Mouse (Mus musculus) embryonic facial prominence, embryonic 12.5 days (tissue): Measurements from ENCODE around the gene Zfp541. TPM values are rescaled to one million over a fixed set of nuclear protein-coding genes. Genes with fewer than 3 reads are reported as not detected.
A peak's percentile ranks its signal among the peaks of the same experiment; 100 is the strongest.

Source experiments
- ATAC-seq: fragments of 200-750 bp; cut with Nextera tagmentation; 2 replicates; pipeline ENCODE4 v1.8.0; 2017; ENCODE audit not compliant: insufficient number of reproducible peaks, insufficient read depth, low FRiP score, low TSS enrichment
- H3K27ac ChIP-seq: fragments of 300-500 bp; sonication (generic); 2 replicates; pipeline ENCODE4 v1.5.1; 2016; ENCODE audit warnings: mild to moderate bottlenecking
- H3K27me3 ChIP-seq: fragments of 300-500 bp; sonication (generic); 2 replicates; pipeline ENCODE4 v1.6.1; 2016; ENCODE audit warnings: mild to moderate bottlenecking, moderate library complexity
- H3K36me3 ChIP-seq: fragments of 300-500 bp; sonication (generic); 2 replicates; pipeline ENCODE4 v1.6.1; 2016; ENCODE audit warnings: mild to moderate bottlenecking
- H3K4me1 ChIP-seq: fragments of 300-500 bp; sonication (generic); 2 replicates; pipeline ENCODE4 v1.6.1; 2016
- H3K4me2 ChIP-seq: fragments of 300-500 bp; sonication (generic); replicated peaks from 2 replicates; pipeline ENCODE4 v1.6.1; 2016; ENCODE audit warnings: mild to moderate bottlenecking, moderate library complexity
- H3K4me3 ChIP-seq: fragments of 300-500 bp; sonication (generic); 2 replicates; pipeline ENCODE4 v1.5.1; 2016; ENCODE audit warnings: mild to moderate bottlenecking
- H3K9ac ChIP-seq: fragments of 300-500 bp; sonication (generic); 2 replicates; pipeline ENCODE4 v1.6.1; 2016; ENCODE audit warnings: mild to moderate bottlenecking, moderate library complexity
- H3K9me3 ChIP-seq: fragments of 300-500 bp; sonication (generic); 2 replicates; pipeline ENCODE4 v1.6.1; 2016; ENCODE audit warnings: mild to moderate bottlenecking, moderate library complexity
- WGBS: fragments of 180-500 bp; shearing (Covaris S2); methylation state at CpG from one replicate; pipeline ENCODE4 v1.1.7; 2016; 5-methylcytosine and 5-hydroxymethylcytosine counted together
- polyA plus RNA-seq: library from polyadenylated mRNA; unstranded; fragments of >200 nt; fragmentation: Nextera tagmentation; extraction: Ambion mirVana; gene quantifications from 2 replicates; pipeline ENCODE4 v1.2.1, GENCODE M21; 2016

Gene Zfp541
- polyA plus RNA-seq, 1 experiment from 2014 or later, result 0.18 TPM

DNA sequence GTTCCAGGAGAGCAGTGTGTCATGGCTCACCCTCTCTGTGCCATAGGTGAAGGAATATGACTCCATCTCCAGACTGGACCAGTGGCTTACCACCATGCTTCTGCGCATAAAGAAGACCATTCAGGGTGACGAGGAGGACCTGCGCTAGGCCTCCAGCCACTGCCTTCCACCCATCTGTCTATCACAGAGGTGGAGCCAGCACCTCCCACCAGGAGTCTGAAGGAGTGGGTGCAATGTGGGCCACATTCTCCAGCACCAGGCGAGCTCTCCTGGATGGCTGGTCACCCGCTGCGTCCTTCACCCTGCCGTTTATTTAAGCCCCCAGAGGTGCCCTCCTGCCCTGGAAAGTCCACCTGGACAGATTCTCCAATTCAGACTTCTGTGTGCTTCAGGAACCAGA, 54.8 kb downstream of the Zfp541 start:
- ATAC-seq, result no peak
- Histone ChIP-seq H3K4me3 (no peak overlapping the region), H3K9ac (no peak overlapping the region), H3K36me3 (peaks cover 53% of the 10 kb centered on the region), H3K4me1 (0 out of 2 replicates have a peak, but pooled peaks cover 4% of the 10 kb centered on the region), H3K9me3 (no peaks in the 10 kb centered on the region), H3K4me2 (no peak overlapping the region), H3K27me3 (no peaks in the 10 kb centered on the region), H3K27ac (no peak overlapping the region)
- 91% methylated on average over 7 of the region's 7 CpGs for WGBS

DNA sequence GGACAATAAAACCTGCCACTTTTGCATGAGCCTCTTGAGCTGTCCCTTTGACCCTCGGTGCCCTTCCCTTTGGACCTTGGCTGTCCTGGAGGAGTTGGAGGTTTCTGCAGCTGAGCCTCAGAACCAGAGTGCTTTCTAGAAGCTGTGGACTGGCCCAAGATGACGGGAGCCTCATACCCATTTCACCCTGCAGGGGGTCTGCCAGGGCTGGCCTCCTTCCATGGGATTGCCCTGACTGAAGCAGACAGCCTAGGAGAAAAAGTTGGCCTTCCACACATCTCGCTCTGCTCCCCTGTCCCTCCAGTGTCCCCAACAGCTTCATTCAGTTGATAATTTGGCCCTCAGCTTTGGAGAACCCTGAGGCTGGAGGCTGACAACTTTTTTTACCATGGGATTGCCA, 55.5 kb downstream of the Zfp541 start:
- Histone ChIP-seq H3K9ac (no peak overlapping the region), H3K4me1 (0 out of 2 replicates have a peak, but pooled peaks cover 4% of the 10 kb centered on the region), H3K36me3 (peaks cover 50% of the 10 kb centered on the region), H3K4me2 (no peak overlapping the region), H3K9me3 (no peaks in the 10 kb centered on the region), H3K4me3 (no peak overlapping the region), H3K27ac (no peak overlapping the region), H3K27me3 (no peaks in the 10 kb centered on the region)
- ATAC-seq, result no peak
- 84% methylated on average over 3 of the region's 3 CpGs for WGBS

DNA sequence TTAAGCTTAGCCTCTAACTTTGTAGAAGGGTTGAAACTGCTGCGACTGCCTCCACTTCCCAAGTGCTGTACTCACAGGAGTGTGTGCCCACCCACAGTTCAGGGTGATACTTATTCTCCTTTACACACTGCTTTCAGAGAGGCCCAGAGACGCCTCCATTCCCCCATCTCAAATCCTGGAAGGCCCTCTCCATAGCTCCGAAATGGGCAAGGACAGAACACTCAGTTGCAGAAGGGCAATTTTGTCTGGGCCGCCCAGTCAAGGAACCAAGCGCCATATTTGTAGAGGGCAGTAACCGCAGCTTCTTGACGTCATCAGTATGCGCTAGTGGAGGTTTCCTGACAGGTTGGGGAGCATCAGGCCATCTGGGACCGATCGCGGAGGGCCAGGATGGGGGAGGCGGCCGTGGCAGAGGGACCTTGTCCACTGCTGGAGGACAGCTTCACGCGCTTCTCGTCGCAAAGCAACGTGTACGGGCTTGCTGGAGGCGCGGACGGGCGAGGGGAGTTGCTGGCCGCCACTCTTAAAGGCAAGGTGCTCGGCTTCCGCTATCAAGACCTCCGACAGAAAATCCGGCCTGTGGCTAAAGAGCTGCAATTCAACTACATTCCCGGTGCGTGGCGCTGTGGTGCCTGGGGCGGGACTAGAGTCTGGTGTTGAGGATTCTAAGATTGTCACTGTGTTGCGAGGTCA, 58.1 kb downstream of the Zfp541 start, which contains the start of gene Kptn:
TSS of gene Kptn (plus strand) at position 327 of the 693 bp plus-strand sequence.
- Histone ChIP-seq H3K4me3 (peak within 1 kb of the TSS; percentile 64), H3K27ac (peak within 1 kb of the TSS; percentile 69), H3K27me3 (no peaks in the 10 kb centered on the region), H3K9me3 (no peaks in the 10 kb centered on the region), H3K4me1 (0 out of 2 replicates have a peak, but pooled peaks cover 4% of the 10 kb centered on the region), H3K9ac (peak within 1 kb of the TSS; percentile 62), H3K4me2 (peak within 1 kb of the TSS; percentile 53), H3K36me3 (peaks cover 29% of the 10 kb centered on the region)
- WGBS, result 2% methylated on average over 33 of the region's 33 CpGs
- peak; percentile 78 for ATAC-seq

DNA sequence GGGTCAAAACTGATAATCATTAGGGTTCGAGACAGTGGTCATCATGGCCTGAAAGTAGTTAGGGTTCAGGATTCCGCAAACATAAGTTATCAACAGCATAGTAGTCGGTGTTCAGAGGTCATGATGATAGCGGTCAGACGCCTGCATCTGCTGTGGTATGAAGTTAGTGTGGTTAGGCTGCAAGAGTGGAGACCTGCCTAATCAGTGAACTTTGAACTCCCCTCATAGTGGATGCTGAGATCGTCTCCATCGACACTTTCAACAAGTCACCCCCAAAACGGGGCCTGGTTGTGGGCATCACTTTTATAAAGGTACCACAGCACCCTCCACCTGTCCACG, 58.6 kb downstream of the Zfp541 start:
- ATAC-seq, result 0 out of 2 replicates have a peak, but pooled peaks have one; percentile 5
- Histone ChIP-seq H3K4me2 (peak overlapping the region; percentile 53), H3K4me1 (0 out of 2 replicates have a peak, but pooled peaks cover 4% of the 10 kb centered on the region), H3K4me3 (peak overlapping the region; percentile 64), H3K9me3 (no peaks in the 10 kb centered on the region), H3K27ac (no peak overlapping the region), H3K27me3 (no peaks in the 10 kb centered on the region), H3K36me3 (peaks cover 29% of the 10 kb centered on the region), H3K9ac (peak overlapping the region; percentile 62; the same call in 1 of the 2 replicates)
- 53% methylated on average over 9 of the region's 9 CpGs for WGBS

DNA sequence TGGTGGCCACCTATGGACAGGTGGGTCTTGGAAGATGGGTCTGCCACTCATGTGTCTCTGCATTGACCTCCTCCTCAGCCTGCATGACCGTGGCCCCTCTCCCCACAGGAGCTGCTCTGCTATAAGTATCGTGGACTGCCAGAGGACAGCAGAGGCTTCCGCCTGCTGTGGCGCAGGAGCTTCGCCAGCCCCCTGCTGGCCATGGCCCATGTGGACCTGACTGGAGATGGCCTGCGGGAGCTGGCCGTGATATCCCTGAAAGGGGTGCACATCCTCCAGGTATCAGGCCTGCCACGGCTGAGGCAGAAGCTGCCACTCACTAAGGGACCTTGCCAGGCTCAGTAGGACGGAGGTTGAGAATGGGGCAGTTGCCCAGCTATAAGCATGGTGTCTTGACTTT, 64.2 kb downstream of the Zfp541 start:
- H3K27ac ChIP-seq, result no peak overlapping the region
- no peak overlapping the region for H3K9ac ChIP-seq
- no peak for ATAC-seq
- H3K27me3 ChIP-seq, result no peaks in the 10 kb centered on the region
- no peak overlapping the region for H3K4me2 ChIP-seq
- H3K4me1 ChIP-seq, result peaks cover 14% of the 10 kb centered on the region
- WGBS, result 78% methylated on average over 9 of the region's 9 CpGs
- no peaks in the 10 kb centered on the region for H3K9me3 ChIP-seq
- H3K36me3 ChIP-seq, result peaks cover 29% of the 10 kb centered on the region
- H3K4me3 ChIP-seq, result no peak overlapping the region

DNA sequence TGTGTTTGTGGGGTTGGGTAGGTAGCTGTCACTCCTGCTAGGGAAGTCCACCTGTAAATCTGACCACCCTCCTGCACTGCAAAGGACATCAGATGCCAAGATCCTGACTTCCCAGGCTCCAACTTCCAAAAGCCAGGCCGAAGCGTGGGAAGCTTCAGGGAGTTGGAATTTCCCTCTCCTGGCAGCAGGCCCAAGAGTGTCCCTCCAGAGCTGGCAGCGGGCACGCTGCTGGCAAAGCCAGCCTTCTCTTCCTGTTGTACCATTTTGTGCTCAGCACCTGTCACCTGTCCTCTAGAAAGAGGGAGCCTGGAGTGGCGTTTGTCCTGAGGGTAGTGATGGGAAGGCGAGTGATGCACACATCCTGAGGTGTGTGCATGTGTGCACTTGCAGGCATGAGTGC, 66.7 kb downstream of the Zfp541 start:
- no peak for ATAC-seq

DNA sequence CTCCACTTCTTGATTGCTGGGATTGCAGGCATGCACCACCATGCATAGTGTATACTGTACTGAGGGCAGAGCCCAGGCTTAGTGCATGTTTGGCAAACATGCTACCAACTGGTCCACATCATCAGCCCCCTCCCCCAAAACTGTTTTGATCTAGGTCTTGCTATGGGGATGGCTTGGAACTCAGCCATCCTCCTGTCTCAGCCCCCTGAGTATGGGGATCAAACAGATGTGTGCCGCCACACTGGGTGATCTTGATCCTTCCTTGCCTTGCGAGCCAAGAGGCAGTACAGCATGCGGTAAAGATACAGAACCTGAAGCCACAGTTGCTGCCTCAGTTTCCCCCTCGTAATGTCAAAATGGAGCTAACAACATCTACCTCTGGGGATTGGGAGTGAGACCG, 67.3 kb downstream of the Zfp541 start:
- 63% methylated on average over 5 of the region's 5 CpGs for WGBS
- H3K4me1 ChIP-seq, result peaks cover 33% of the 10 kb centered on the region
- no peaks in the 10 kb centered on the region for H3K9me3 ChIP-seq
- peaks cover 29% of the 10 kb centered on the region for H3K36me3 ChIP-seq
- H3K27ac ChIP-seq, result peak overlapping the region; percentile 86; the same call in 1 of the 2 replicates
- H3K4me3 ChIP-seq, result no peak overlapping the region
- H3K9ac ChIP-seq, result no peak overlapping the region
- H3K4me2 ChIP-seq, result 0 out of 2 replicates have a peak overlapping the region, but pooled peaks have one; percentile 90
- no peak for ATAC-seq
- no peaks in the 10 kb centered on the region for H3K27me3 ChIP-seq

More for the DNA sequence above, 66.7 kb downstream of the Zfp541 start:
- H3K36me3 ChIP-seq, result peaks cover 29% of the 10 kb centered on the region
- H3K4me2 ChIP-seq, result no peak overlapping the region
- H3K9ac ChIP-seq, result no peak overlapping the region
- H3K4me3 ChIP-seq, result no peak overlapping the region
- no peak overlapping the region for H3K27ac ChIP-seq
- H3K9me3 ChIP-seq, result no peaks in the 10 kb centered on the region
- 88% methylated on average over 6 of the region's 6 CpGs for WGBS
- H3K4me1 ChIP-seq, result peaks cover 33% of the 10 kb centered on the region
- H3K27me3 ChIP-seq, result no peaks in the 10 kb centered on the region

DNA sequence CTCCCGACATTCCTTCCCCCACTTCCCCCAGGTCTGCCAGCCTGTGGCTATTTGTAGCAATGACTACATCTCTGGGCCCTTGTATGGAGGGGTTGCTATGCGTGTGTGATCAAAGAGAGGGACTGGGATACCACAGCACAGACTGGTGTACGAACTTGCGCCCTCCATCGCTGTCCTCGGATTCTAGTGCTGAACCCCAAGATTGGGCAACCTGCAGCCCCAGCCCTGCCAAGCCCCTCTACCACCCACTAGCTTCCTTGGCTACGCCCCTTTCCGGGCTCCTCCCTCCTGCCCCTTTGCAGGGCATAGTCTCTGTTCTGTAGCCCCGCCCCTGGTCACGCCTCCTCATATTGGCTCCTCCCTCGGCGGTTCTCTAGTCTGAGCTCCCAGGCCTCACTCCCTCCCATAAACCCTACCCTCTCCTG, 67.8 kb downstream of the Zfp541 start, which contains the start of gene Slc8a2:
TSS of gene Slc8a2 (plus strand) at position 406 of the 425 bp plus-strand sequence.
- peak; percentile 72 for ATAC-seq
- 0% methylated on average over 12 of the region's 12 CpGs for WGBS
- Histone ChIP-seq H3K4me1 (peaks cover 33% of the 10 kb centered on the region), H3K27me3 (no peaks in the 10 kb centered on the region), H3K4me3 (peak within 1 kb of the TSS; percentile 72), H3K9ac (peak within 1 kb of the TSS; percentile 81), H3K27ac (peak within 1 kb of the TSS; percentile 86), H3K4me2 (peak within 1 kb of the TSS; percentile 90), H3K9me3 (no peaks in the 10 kb centered on the region), H3K36me3 (peaks cover 27% of the 10 kb centered on the region)

DNA sequence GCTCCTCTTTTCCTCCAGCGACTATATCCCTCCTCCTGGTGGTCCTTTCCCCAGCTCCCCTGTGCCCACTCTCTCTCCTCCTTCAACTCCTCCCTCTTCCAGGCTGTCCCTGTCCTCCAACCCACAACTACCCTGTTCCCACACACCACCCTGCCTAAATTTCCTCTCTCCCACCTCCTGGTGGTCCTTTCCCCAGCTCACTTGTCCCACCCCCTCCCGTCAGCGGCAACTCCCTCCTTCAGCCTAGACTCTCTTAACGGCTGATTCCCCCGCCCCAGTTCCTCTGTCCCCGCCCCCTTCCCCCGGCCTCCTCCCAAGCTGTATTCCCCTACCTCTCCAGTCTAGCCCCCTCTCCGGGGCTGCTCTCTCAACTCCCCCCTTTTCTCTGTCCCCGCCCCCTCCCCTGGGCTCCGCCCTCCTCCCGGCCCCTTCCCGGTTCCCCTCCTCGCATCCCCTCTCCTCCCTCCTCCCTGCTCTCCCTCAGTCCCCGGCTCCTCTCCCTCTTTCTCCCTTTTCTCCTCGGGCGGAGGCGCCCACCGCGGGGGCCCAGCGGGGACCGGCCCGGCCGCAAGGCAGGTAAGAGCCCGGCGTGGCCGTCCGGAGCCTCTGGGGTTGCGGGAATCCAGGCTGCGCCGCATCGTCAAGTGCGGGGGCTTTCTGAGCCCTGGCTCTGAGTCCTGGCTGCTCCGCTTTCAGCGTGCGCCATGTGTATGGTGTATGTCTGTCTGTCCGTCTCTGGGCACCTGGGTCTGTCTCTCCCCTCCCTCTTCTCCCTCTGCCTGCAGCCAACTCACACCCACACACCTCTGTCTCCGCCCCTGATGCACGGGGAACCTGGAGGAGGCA, 68.5 kb downstream of the Zfp541 start:
- H3K36me3 ChIP-seq, result peaks cover 20% of the 10 kb centered on the region
- peaks cover 33% of the 10 kb centered on the region for H3K4me1 ChIP-seq
- 2% methylated on average over 37 of the region's 38 CpGs for WGBS
- peak overlapping the region; percentile 86 for H3K27ac ChIP-seq
- H3K4me2 ChIP-seq, result peak overlapping the region; percentile 90
- ATAC-seq, result peak; percentile 72
- peak overlapping the region; percentile 81 for H3K9ac ChIP-seq
- H3K9me3 ChIP-seq, result no peaks in the 10 kb centered on the region
- no peaks in the 10 kb centered on the region for H3K27me3 ChIP-seq
- H3K4me3 ChIP-seq, result peak overlapping the region; percentile 72

DNA sequence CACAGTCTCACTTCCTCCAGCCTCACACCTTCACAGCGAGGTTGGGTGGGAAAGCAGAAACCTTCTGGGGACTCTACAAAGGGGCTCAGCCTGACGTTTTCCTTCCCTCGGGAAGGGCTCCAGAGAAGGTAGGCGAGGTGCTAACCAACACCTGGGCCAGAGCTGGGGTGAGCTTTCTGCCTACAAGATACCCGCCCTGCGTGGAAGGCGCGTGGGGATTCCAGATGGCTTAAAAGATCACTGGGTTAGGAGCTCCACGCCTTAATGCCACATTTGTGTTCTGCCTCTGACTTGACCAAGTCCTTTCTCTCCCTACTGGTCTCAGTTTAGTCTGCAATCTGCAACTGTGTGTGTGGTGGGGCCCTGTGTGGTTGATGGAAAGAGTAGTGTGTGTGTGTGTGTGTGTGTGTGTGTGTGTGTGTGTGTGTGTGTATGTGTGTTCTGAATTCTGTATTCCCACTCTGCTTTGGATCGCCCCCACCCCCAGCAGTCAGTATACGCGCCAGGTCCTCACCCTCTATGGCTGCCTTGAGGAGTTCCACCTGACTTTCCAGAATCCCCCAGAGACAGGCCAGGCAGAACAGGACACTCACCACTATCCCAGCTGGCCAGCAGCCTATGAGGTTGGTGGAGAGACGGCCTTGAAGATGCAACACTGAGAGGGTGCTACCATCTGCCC, 69.5 kb downstream of the Zfp541 start:
- 35% methylated on average over 13 of the region's 13 CpGs for WGBS
- no peak for ATAC-seq
- Histone ChIP-seq H3K27ac (no peak overlapping the region), H3K9me3 (no peaks in the 10 kb centered on the region), H3K36me3 (peaks cover 10% of the 10 kb centered on the region; the same call in 1 of the 2 replicates), H3K4me1 (peaks cover 33% of the 10 kb centered on the region), H3K4me3 (peak overlapping the region; percentile 72), H3K9ac (peak overlapping the region; percentile 81), H3K27me3 (no peaks in the 10 kb centered on the region), H3K4me2 (peak overlapping the region; percentile 90)

DNA sequence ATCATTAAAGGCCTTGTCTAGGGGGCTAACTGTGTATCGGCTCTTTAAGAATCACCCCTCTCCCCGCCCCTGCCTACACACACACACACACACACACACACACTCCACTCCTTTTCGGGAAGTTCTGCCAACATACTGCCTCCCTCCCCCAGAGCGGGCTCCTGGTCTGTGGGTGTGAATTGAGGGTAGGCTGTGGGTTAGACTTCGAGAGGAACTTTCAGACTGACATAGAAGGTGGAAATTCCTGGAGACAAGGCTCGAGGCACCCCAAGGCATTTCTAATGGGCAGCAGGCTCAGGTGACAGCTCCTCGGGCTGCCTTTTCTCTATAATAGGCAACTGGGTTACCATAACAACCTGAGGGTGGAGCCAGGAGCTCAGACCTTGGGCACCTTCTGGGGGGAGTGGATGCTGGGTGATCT, 70.6 kb downstream of the Zfp541 start:
- H3K4me1 ChIP-seq, result peaks cover 33% of the 10 kb centered on the region
- no peaks in the 10 kb centered on the region for H3K9me3 ChIP-seq
- ATAC-seq, result no peak
- no peak overlapping the region for H3K4me3 ChIP-seq
- no peak overlapping the region; the same call in 1 of the 2 replicates for H3K4me2 ChIP-seq
- no peaks in the 10 kb centered on the region for H3K27me3 ChIP-seq
- WGBS, result 6% methylated on average over 7 of the region's 7 CpGs
- peaks cover 6% of the 10 kb centered on the region; the same call in 1 of the 2 replicates for H3K36me3 ChIP-seq
- H3K9ac ChIP-seq, result no peak overlapping the region
- H3K27ac ChIP-seq, result no peak overlapping the region
